Mouse (Mus musculus) heart, postnatal 0 days (tissue): ENCODE results near the gene Scpep1. TPM values are rescaled to one million over a fixed set of nuclear protein-coding genes. Genes with fewer than 3 reads are reported as not detected.
A peak's percentile ranks its signal among the peaks of the same experiment; 100 is the strongest.

Experiments used
- ATAC-seq: fragments of 200-750 bp; cut with Nextera tagmentation; 2 replicates; pipeline ENCODE4 v1.8.0; 2017; ENCODE audit warnings: low read depth, moderate number of reproducible peaks, moderate library complexity; ENCODE audit not compliant: insufficient read depth
- DNase-seq: peaks from one replicate; pipeline ENCODE4 v3.0.0-alpha.2; 2016; ENCODE audit warnings: low spot score
- H3K27ac ChIP-seq: fragments of 300-500 bp; sonication (generic); 2 replicates; pipeline ENCODE4 v1.5.1; 2014; ENCODE audit warnings: low read depth, mild to moderate bottlenecking
- H3K27me3 ChIP-seq: fragments of 300-500 bp; sonication (generic); 2 replicates; pipeline ENCODE4 v1.6.1; 2014; ENCODE audit warnings: low read length, mixed read lengths; ENCODE audit not compliant: control insufficient read depth, insufficient read depth
- H3K36me3 ChIP-seq: fragments of 300-500 bp; sonication (generic); replicated peaks from 2 replicates; pipeline ENCODE4 v1.6.1; 2014; ENCODE audit warnings: low read length, mixed read lengths; ENCODE audit not compliant: control insufficient read depth, insufficient read depth
- H3K4me1 ChIP-seq: fragments of 300-500 bp; sonication (generic); 2 replicates; pipeline ENCODE4 v1.6.1; 2014; ENCODE audit warnings: antibody characterized with exemption; ENCODE audit not compliant: control insufficient read depth, insufficient read depth
- H3K4me2 ChIP-seq: fragments of 300-500 bp; sonication (generic); 2 replicates; pipeline ENCODE4 v1.6.1; 2014; ENCODE audit warnings: low read depth, mild to moderate bottlenecking, low read length, moderate library complexity
- H3K4me3 ChIP-seq: fragments of 300-500 bp; sonication (generic); 2 replicates; pipeline ENCODE4 v1.5.1; 2014; ENCODE audit warnings: low read depth, low read length
- H3K9ac ChIP-seq: fragments of 300-500 bp; sonication (generic); replicated peaks from 2 replicates; pipeline ENCODE4 v1.6.1; 2014; ENCODE audit warnings: low read depth, low read length, mixed read lengths
- H3K9me3 ChIP-seq: fragments of 300-500 bp; sonication (generic); replicated peaks from 2 replicates; pipeline ENCODE4 v1.6.1; 2016; ENCODE audit warnings: low read length; ENCODE audit not compliant: control insufficient read depth
- CTCF ChIP-seq: IDR thresholded peaks from 2 replicates; pipeline ENCODE4 v1.5.1; 2016; ENCODE audit warnings: antibody characterized with exemption, control low read depth, low read depth
- EP300 ChIP-seq: IDR thresholded peaks from 2 replicates; pipeline ENCODE4 v1.6.1; 2016; ENCODE audit warnings: antibody characterized with exemption, low read depth
- WGBS: fragments of 180-500 bp; shearing (Covaris S2); extraction: QIAGEN DNeasy Blood & Tissue Kit; methylation state at CpG from one replicate; pipeline ENCODE4 v1.1.7; 2014; 5-methylcytosine and 5-hydroxymethylcytosine counted together
- polyA plus RNA-seq: library from polyadenylated mRNA; unstranded; fragments of >200 nt; fragmentation: Nextera tagmentation; extraction: Ambion mirVana; gene quantifications from 2 replicates; pipeline ENCODE4 v1.2.1, GENCODE M21; 2015
- total RNA-seq: library from RNA; depleted of rRNA; stranded (reverse); fragments of >200 nt; gene quantifications from 2 replicates; pipeline ENCODE4 v1.2.3, GENCODE M21; 2014; ENCODE audit warnings: low replicate concordance; rRNA removed

The Scpep1 gene
- 36.0 and 44.6 TPM in 2 replicates for total RNA-seq
- 36.9 and 41.4 TPM in 2 replicates for polyA plus RNA-seq

- Histone ChIP-seq H3K4me1 (0 out of 2 replicates have a peak, but pooled peaks cover 11% of the 10 kb centered on the region), H3K4me2 (peak within 1 kb of the TSS; percentile 75), H3K27me3 (no peaks in the 10 kb centered on the region), H3K27ac (peak within 1 kb of the TSS; percentile 31), H3K4me3 (peak within 1 kb of the TSS; percentile 60), H3K9me3 (no peaks in the 10 kb centered on the region), H3K9ac (peak within 1 kb of the TSS; percentile 50), H3K36me3 (0 out of 2 replicates have a peak, but pooled peaks cover 7% of the 10 kb centered on the region)
- peak; percentile 99 for ATAC-seq
- WGBS, result 4% methylated on average over 34 of the region's 34 CpGs
- DNase-seq, result peak; percentile 95
- TF ChIP-seq CTCF (peak; percentile 85), EP300 (peak; percentile 34; the same call in 1 of the 2 replicates)
Measured at GRCm38 (mm10) chr11:88955217-88955969, at the start of gene Scpep1. Gene Scpep1, minus strand, starts transcription at chr11:88955465.

- peaks cover 30% of the 10 kb centered on the region for H3K4me1 ChIP-seq
- H3K27me3 ChIP-seq, result no peaks in the 10 kb centered on the region
- TF ChIP-seq EP300 (no peak), CTCF (no peak)
- ATAC-seq (no peak), DNase-seq (no peak)
- H3K9ac ChIP-seq, result no peak overlapping the region
- peak overlapping the region; percentile 22 for H3K4me3 ChIP-seq
- peaks cover 30% of the 10 kb centered on the region for H3K36me3 ChIP-seq
- peak overlapping the region; percentile 46 for H3K27ac ChIP-seq
- 61% methylated on average over 4 of the region's 4 CpGs for WGBS
- H3K4me2 ChIP-seq, result peak overlapping the region; percentile 78
- H3K9me3 ChIP-seq, result no peaks in the 10 kb centered on the region
Measured at GRCm38 (mm10) chr11:89003726-89004125, 48.5 kb upstream of the Scpep1 start.

GRCm38 (mm10) chr11:89003078-89003477, 47.8 kb upstream of the Scpep1 start:
- peak overlapping the region; percentile 30; the same call in 1 of the 2 replicates for H3K9ac ChIP-seq

GRCm38 (mm10) chr11:89002621-89003020, 47.4 kb upstream of the Scpep1 start:
- no peak for TF ChIP-seq EP300
- TF ChIP-seq CTCF, result no peak
- H3K9ac ChIP-seq, result peak overlapping the region; percentile 30; the same call in 1 of the 2 replicates
- peaks cover 25% of the 10 kb centered on the region for H3K36me3 ChIP-seq
- WGBS, result 55% methylated on average over 5 of the region's 5 CpGs
- no peak for ATAC-seq
- H3K27ac ChIP-seq, result peak overlapping the region; percentile 46
- peak overlapping the region; percentile 78 for H3K4me2 ChIP-seq
- H3K9me3 ChIP-seq, result no peaks in the 10 kb centered on the region
- DNase-seq, result no peak
- H3K4me1 ChIP-seq, result peaks cover 30% of the 10 kb centered on the region
- peak overlapping the region; percentile 22 for H3K4me3 ChIP-seq
- H3K27me3 ChIP-seq, result no peaks in the 10 kb centered on the region

More at GRCm38 (mm10) chr11:89003078-89003477, 47.8 kb upstream of the Scpep1 start:
- no peak for TF ChIP-seq EP300
- no peak for TF ChIP-seq CTCF
- Histone ChIP-seq H3K27ac (peak overlapping the region; percentile 46), H3K4me2 (peak overlapping the region; percentile 78), H3K27me3 (no peaks in the 10 kb centered on the region), H3K4me1 (peaks cover 30% of the 10 kb centered on the region), H3K9me3 (no peaks in the 10 kb centered on the region), H3K4me3 (peak overlapping the region; percentile 22), H3K36me3 (peaks cover 27% of the 10 kb centered on the region)
- 58% methylated on average over 6 of the region's 6 CpGs for WGBS
- no peak for DNase-seq
- ATAC-seq, result no peak

GRCm38 (mm10) chr11:89002068-89002467, 46.8 kb upstream of the Scpep1 start:
- H3K4me1 ChIP-seq, result peaks cover 30% of the 10 kb centered on the region
- peak overlapping the region; percentile 30; the same call in 1 of the 2 replicates for H3K9ac ChIP-seq
- H3K4me2 ChIP-seq, result peak overlapping the region; percentile 78
- H3K27me3 ChIP-seq, result no peaks in the 10 kb centered on the region
- peaks cover 19% of the 10 kb centered on the region for H3K36me3 ChIP-seq
- 89% methylated on average over 5 of the region's 5 CpGs for WGBS
- H3K27ac ChIP-seq, result 0 out of 2 replicates have a peak overlapping the region, but pooled peaks have one; percentile 46
- H3K4me3 ChIP-seq, result peak overlapping the region; percentile 22
- TF ChIP-seq EP300 (no peak), CTCF (no peak)
- DNase-seq (no peak), ATAC-seq (no peak)
- H3K9me3 ChIP-seq, result no peaks in the 10 kb centered on the region
